In genomic region chr9:41915571-41915970, GRCm38 (mm10) we compare ENCODE assay signal across 24 mouse cellular contexts.
DNase-seq lines count a peak whose midpoint lies in the region; ATAC-seq lines count a peak whose summit lies in the region.
"Had no signal": no experiment of that assay in that cellular context is flagged by ENCODE, and none has a peak within 500 bp of the region (broad histone marks: within the 10 kb centered on the region; RNA-seq: fewer than 3 reads in every experiment).

No protein-coding gene starts in this region.

- no peaks in the 10 kb centered on the region for H3K27me3 ChIP-seq in midbrain, embryonic 14.5 days (ENCODE audit: control insufficient read depth, insufficient read depth, low read length)
- H3K27me3 ChIP-seq in midbrain, embryonic 11.5 days (ENCODE audit: control insufficient read depth, insufficient read depth, low read length): no peaks in the 10 kb centered on the region
- H3K27me3 ChIP-seq in forebrain, embryonic 11.5 days (ENCODE audit: control insufficient read depth, insufficient read depth, low read length): no peaks in the 10 kb centered on the region
- H3K27me3 ChIP-seq in hindbrain, embryonic 15.5 days: no peaks in the 10 kb centered on the region
- H3K27me3 ChIP-seq: embryonic facial prominence, embryonic 15.5 days; heart, embryonic 13.5 days; kidney, embryonic 15.5 days; limb, embryonic 13.5 days; liver, embryonic 13.5 days had no signal

- H3K4me2 ChIP-seq in midbrain, embryonic 14.5 days (ENCODE audit: low read length): no peak overlapping the region
- no peak overlapping the region for H3K4me2 ChIP-seq in midbrain, embryonic 11.5 days
- H3K4me2 ChIP-seq in forebrain, embryonic 11.5 days (ENCODE audit: low read depth, low read length, severe bottlenecking): no peak overlapping the region
- H3K4me2 ChIP-seq in hindbrain, embryonic 15.5 days: no peak overlapping the region
- H3K4me2 ChIP-seq: embryonic facial prominence, embryonic 15.5 days; heart, embryonic 13.5 days; kidney, embryonic 15.5 days; limb, embryonic 13.5 days; liver, embryonic 13.5 days; lung, embryonic 14.5 days had no signal

- no peaks in the 10 kb centered on the region for H3K36me3 ChIP-seq in midbrain, embryonic 14.5 days (ENCODE audit: control insufficient read depth, insufficient read depth, low read length)
- no peaks in the 10 kb centered on the region for H3K36me3 ChIP-seq in midbrain, embryonic 11.5 days (ENCODE audit: control insufficient read depth, insufficient read depth, low read length)
- no peaks in the 10 kb centered on the region for H3K36me3 ChIP-seq in forebrain, embryonic 11.5 days (ENCODE audit: control insufficient read depth, insufficient read depth, low read length)
- no peaks in the 10 kb centered on the region for H3K36me3 ChIP-seq in hindbrain, embryonic 15.5 days
- H3K36me3 ChIP-seq: embryonic facial prominence, embryonic 15.5 days; heart, embryonic 13.5 days; kidney, embryonic 15.5 days; limb, embryonic 13.5 days; liver, embryonic 13.5 days had no signal

- peaks cover 18% of the 10 kb centered on the region for H3K4me1 ChIP-seq in midbrain, embryonic 14.5 days (ENCODE audit: control insufficient read depth, insufficient read depth, low read length)
- H3K4me1 ChIP-seq in midbrain, embryonic 11.5 days (ENCODE audit: control insufficient read depth, insufficient read depth, low read length): peaks cover 14% of the 10 kb centered on the region
- peaks cover 16% of the 10 kb centered on the region for H3K4me1 ChIP-seq in forebrain, embryonic 11.5 days (replicated peaks; ENCODE audit: control insufficient read depth, insufficient read depth, low read length)
- H3K4me1 ChIP-seq in hindbrain, embryonic 15.5 days (replicated peaks): peaks cover 21% of the 10 kb centered on the region
- H3K4me1 ChIP-seq: liver, embryonic 13.5 days had no signal

- no peak for ATAC-seq in midbrain, embryonic 14.5 days (ENCODE audit: low FRiP score, low TSS enrichment)
- ATAC-seq in midbrain, embryonic 11.5 days (ENCODE audit: low FRiP score): no peak
- no peak for ATAC-seq in forebrain, embryonic 11.5 days (replicated peaks; ENCODE audit: low FRiP score)
- ATAC-seq in hindbrain, embryonic 15.5 days (ENCODE audit: low FRiP score, low read depth): no peak
- ATAC-seq: activated CD4-positive, CD25-positive, alpha-beta regulatory T cell, adult 4 months; intestine, postnatal 0 days had no signal

- DNase-seq in midbrain, embryonic 14.5 days: no peak
- no peak for DNase-seq in midbrain, embryonic 11.5 days (ENCODE audit: low spot score, missing footprints)
- no peak for DNase-seq in forebrain, embryonic 11.5 days (ENCODE audit: low spot score)
- DNase-seq in left cerebral cortex, postnatal 14 days (ENCODE audit: low spot score in 2 of 2): no peak
- no peak for DNase-seq in left cerebral cortex, postnatal 4 days
- DNase-seq in embryo, embryonic 10.5 days (ENCODE audit: low spot score): no peak
- DNase-seq: adrenal gland, postnatal 10 days; cerebellum, adult 18-20 months; cerebellum, postnatal 25 days; gastrocnemius, adult 2 months; kidney, postnatal 4 days; layer of hippocampus, adult 9-11 months; liver, embryonic 13.5 days; lung, embryonic 14.5 days; lung, postnatal 4 days; retina, postnatal 1 day had no signal

- H3K27ac ChIP-seq in midbrain, embryonic 14.5 days (replicated peaks; ENCODE audit: low read depth, low read length): 0 out of 2 replicates have a peak overlapping the region, but pooled peaks have one; percentile 38
- H3K27ac ChIP-seq in midbrain, embryonic 11.5 days (ENCODE audit: low read depth, low read length): no peak overlapping the region
- peak overlapping the region; percentile 27; the same call in 1 of the 2 replicates for H3K27ac ChIP-seq in forebrain, embryonic 11.5 days (ENCODE audit: low read depth, low read length)
- peak overlapping the region; percentile 43 for H3K27ac ChIP-seq in hindbrain, embryonic 15.5 days (replicated peaks)
- H3K27ac ChIP-seq: embryonic facial prominence, embryonic 15.5 days; gastrocnemius, adult 2 months; heart, embryonic 13.5 days; kidney, embryonic 15.5 days; limb, embryonic 13.5 days; liver, embryonic 13.5 days; stomach, postnatal 0 days had no signal

- WGBS in midbrain, embryonic 14.5 days: 74% methylated on average over 8 of the region's 8 CpGs
- WGBS in midbrain, embryonic 11.5 days: 86% methylated on average over 8 of the region's 8 CpGs
- 57% methylated on average over 8 of the region's 8 CpGs for WGBS in forebrain, embryonic 11.5 days
- 61% methylated on average over 8 of the region's 8 CpGs for WGBS in hindbrain, embryonic 15.5 days

- no peak overlapping the region for H3K9ac ChIP-seq in midbrain, embryonic 14.5 days (replicated peaks; ENCODE audit: low read length)
- no peak overlapping the region for H3K9ac ChIP-seq in midbrain, embryonic 11.5 days (ENCODE audit: low read length)
- H3K9ac ChIP-seq in forebrain, embryonic 11.5 days (ENCODE audit: low read length): no peak overlapping the region
- H3K9ac ChIP-seq in hindbrain, embryonic 15.5 days: no peak overlapping the region
- H3K9ac ChIP-seq: embryonic facial prominence, embryonic 15.5 days; heart, embryonic 13.5 days; kidney, embryonic 15.5 days; limb, embryonic 13.5 days; liver, embryonic 13.5 days; lung, embryonic 14.5 days had no signal

- intact Hi-C loops in left cerebral cortex, postnatal 14 days (cut with DNase I): no loop called here
- intact Hi-C loops in left cerebral cortex, postnatal 4 days (cut with DNase I): no loop called here

- H3K9me3 ChIP-seq in midbrain, embryonic 14.5 days (ENCODE audit: control insufficient read depth, low read length): no peaks in the 10 kb centered on the region
- no peaks in the 10 kb centered on the region; the same call in 1 of the 2 replicates for H3K9me3 ChIP-seq in midbrain, embryonic 11.5 days (ENCODE audit: control insufficient read depth, low read length)
- no peaks in the 10 kb centered on the region for H3K9me3 ChIP-seq in forebrain, embryonic 11.5 days (ENCODE audit: control insufficient read depth, low read length)
- H3K9me3 ChIP-seq in hindbrain, embryonic 15.5 days: no peaks in the 10 kb centered on the region
- H3K9me3 ChIP-seq: embryonic facial prominence, embryonic 15.5 days; limb, embryonic 13.5 days; liver, embryonic 13.5 days had no signal

- H3K4me3 ChIP-seq in midbrain, embryonic 14.5 days (replicated peaks; ENCODE audit: low read depth, low read length): no peak overlapping the region
- H3K4me3 ChIP-seq in midbrain, embryonic 11.5 days (ENCODE audit: low read depth, low read length): no peak overlapping the region
- no peak overlapping the region for H3K4me3 ChIP-seq in forebrain, embryonic 11.5 days (ENCODE audit: low read depth, low read length)
- H3K4me3 ChIP-seq in hindbrain, embryonic 15.5 days: no peak overlapping the region
- H3K4me3 ChIP-seq: embryonic facial prominence, embryonic 15.5 days; gastrocnemius, adult 2 months; heart, embryonic 13.5 days; kidney, embryonic 15.5 days; limb, embryonic 13.5 days; liver, embryonic 13.5 days had no signal
